Mouse (Mus musculus) ovary, postnatal 14 days (tissue): Measurements from ENCODE around the gene Neurog2.

Experiments used
- DNase-seq: peaks from one replicate; pipeline ENCODE4 v3.0.0; 2022; ENCODE audit warnings: low spot score

The Neurog2 gene

DNA sequence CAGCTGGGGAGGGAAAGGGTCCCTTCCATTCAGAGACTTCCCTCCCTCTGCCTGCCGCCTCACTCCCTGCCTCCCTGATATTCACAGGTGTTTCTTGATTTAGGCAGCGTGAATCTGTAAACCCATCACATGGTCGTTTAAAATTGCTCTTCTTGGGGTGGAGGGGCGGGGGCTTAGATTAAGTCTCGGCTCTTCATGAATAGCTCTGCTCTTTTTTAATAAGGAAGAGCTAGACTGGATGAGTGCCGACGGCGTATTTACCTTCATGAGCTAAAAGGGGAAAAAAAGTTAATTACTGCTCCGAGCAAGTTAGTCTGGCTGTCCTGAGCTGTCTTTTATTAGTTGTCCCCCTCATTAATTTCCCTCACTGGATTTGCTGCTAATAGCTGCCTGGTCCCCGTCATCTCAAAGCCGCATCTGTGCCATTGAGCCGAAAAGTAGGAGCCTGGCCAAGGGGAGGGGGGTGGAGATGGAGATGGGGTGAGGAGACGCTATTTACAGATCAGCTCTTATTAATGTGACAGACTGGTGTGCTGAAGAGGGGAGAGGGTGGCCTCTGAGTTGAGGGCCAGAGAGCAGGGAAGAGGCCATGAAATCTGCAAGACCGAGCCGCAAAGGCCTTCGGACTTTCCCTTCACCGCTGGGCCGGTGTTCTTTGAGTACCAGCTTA is 13.4 kb downstream of the Neurog2 start:
- no peak for DNase-seq

DNA sequence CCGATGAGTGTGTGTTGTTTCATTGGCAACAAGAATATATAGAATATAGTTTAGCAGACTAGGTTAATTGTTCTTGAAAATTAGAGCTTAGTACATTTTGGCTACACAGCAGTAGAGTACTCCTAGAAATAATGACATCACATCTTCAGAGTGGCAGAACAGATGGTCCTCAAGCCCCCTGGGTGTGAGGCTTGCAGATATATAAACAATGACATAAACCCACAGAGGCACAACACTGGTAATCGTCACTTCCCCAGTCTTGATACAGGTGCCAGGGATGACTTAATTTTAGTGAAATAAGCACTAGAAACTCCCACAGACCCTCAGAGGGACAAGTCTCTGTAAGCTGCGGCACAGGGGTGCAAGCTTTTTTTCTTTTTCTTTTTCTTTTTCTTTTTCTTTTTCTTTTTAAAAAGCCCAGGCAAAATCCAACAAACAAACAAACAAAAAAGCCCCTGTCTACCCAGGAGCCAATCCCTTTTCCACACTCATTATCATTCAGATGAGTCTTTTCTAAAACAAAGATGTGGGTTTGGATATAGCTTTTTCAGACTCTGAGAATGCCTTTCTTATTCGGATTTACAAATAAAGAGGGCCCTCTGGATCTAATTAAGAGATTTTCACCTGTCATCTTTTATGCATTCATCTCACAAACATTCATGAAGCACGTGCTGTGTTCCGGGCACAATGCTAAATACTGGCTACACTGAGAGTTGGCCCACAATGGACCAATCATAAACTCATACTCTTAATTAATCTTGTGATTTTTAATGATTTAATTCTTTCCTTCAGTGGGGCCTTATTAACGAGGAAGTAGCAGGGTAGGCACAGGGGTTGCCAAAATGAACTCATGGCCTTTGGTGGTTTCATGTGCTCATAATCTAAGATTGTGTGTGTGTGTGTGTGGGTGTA is 19.1 kb downstream of the Neurog2 start:
- DNase-seq = no peak

DNA sequence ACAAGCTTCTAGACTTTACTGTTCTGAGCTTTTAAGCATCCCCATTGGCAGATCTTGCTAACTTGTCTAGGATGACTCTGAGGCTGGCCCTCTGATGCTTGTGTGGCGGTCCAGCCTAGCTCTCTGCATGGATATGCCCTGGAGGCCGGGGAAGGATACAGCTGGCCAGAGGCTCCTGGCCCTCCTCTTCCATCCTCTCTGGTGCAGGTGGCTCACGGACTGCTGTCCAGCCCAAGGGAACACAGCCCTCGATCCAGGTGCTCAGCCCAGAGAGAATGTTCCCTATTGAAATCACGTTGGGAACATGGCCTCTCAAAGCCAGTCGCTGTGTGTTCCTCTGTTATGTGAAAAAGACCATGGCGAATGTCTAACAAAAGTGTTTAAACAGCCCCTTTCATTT is 27.8 kb downstream of the Neurog2 start:
- no peak for DNase-seq

DNA sequence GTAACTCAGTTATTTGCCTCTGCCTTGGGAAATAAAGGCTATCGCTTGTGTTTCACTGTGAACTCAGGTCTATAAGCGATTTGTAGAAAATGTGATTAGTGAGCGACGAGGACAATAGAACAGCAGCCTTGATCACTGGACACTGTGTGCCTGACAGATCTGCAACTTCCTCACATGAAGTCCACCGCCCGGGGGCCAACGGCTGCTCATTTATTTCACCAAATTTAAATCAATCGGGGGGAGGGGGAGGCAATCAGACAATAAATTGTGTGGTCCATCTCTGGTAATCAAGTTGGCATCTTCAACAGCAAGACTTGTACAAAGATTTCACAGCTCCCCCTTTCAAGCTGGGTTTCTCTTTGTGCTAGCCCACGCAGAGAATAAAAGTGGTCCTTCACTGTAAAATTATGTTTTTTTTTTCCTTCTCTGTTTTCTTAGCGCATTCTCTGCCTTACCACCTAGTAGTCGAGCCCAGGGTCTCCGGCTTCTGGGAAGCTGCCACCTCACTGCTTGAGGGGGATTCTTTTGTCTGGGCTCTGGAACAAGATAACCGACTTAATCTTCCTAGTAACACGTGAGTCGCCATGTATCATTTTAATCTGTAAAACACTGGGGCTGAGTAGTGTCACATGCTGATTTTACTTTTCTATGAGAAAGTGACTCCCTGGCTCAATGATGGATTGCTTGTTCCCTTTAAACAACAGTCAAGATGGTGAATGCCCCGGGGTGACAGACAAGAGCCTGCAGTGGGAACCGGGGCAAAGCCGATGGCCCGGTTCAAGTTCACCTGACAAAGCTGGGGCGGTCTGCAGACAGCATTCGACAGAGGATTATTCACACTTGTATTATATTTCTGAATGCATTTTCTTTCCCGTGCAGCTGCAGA is 29.0 kb downstream of the Neurog2 start:
- DNase-seq = no peak

DNA sequence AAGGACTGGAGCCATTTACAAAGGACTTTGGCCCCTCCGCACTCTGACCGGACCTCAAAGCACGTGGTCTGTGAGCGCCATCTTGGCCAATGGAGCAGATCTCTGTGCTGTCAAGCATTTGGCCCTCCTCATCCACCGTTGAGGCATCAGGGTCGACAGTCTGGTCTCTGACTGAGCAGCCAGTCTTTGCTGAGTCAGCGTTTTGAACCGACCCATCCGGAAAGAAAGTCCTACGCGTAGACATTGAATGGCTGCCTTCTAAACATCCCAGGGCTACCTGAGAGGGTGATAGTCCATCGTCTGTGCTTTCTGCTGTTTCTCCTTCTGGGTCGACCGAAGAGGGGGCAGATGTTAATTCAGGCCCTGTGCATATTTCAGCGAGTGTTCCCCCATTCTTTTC is 46.8 kb downstream of the Neurog2 start:
- DNase-seq = no peak
